Mouse (Mus musculus) cerebellum, adult 18-20 months (tissue): ENCODE data around the gene Zfp865.
"Not testable (repeated sequence)": the region's sequence is repeated elsewhere in the genome, so short reads cannot be mapped to it uniquely, and the experiment has no call there.

Source experiments
- DNase-seq, 2 experiments: peaks; one replicate each; pipeline ENCODE4 v3.0.0; 2021

Gene Zfp865

GRCm38 (mm10) chr7:5016057-5016456 is 4.1 kb upstream of the Zfp865 start:
- DNase-seq: no peak

- no peak for DNase-seq
Observed at GRCm38 (mm10) chr7:5016920-5017319, 3.3 kb upstream of the Zfp865 start.

- peak in 1 of 2 experiments; percentile 51 for DNase-seq
Observed at GRCm38 (mm10) chr7:5017352-5017751, 2.8 kb upstream of the Zfp865 start.

DNA sequence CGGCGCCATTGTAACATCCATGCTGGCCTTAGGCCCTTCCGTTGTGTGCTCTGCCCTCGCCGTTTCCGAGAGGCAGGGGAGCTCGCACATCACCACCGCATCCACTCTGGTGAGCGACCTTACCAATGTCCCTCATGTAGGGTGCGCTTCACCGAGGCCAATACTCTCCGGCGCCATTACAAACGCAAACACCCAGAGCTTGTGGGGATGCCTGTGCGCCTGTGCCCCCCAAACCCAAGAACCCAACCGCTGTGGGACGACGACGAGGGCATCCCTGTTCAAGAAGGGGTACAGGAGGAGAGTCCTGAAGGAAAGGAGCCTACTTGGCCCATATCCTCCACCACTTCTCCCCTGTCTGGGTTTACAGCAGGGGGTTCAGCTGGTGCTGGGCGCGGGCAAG is 2.2 kb upstream of the Zfp865 start:
- DNase-seq: no peak

DNA sequence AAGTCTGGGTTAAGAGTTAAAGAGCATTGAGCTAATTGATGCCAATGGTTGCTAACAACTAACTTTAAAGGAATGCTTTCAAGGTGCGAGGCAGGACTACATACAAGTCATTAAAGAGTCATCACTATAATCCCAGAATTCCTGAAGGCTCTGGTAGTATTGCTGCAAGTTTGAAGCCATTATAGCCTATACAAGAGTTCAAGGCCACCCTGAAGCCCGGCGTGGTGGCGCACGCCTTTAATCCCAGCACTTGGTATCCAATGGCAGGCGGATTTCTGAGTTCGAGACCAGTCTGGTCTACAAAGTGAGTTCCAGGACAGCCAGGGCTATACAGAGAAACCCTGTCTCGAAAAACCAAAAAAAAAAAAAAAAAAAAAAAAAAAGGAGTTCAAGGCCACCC is 600 bp upstream of the Zfp865 start:
- not testable (repeated sequence) for DNase-seq

DNA sequence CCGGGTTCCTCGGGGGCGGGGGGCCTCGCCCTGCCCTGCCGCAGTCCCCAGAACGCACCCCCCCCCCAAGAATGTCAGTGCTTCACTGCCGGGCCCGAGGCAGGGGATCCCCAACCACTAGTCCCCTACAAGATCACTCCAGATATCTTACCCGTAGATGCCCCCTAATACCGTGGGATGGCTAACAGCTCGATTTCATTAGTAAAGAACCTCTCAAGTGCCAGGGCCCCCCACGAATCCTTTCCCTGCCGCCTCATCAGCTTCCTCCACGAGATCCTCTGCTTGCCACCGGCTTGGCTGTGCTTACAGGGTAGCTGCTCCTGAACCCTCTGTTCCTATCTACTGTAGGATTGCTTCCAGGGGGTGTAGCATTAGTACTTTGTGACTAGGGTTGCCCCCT is 509 bp downstream of the Zfp865 start:
- peak in 1 of 2 experiments; percentile 47 for DNase-seq

DNA sequence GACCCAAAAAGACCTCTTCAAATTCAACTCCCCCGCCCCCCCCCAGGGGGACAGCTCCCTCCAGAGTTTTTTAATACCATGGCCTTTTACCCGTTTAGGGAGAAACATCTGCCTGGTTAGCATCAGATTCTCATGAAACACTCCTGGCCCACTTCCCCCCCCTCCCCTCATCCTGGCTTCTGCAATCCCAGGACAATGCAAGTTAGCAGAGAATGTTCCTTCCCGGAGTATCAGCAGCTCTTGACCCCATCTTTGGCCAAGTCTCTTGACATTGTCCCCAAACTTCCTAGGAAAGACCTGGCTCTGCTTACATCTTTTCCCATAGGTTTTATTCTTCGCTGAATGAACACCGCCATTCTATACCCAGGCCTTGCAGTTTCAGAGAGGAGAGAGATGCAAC is 1.0 kb downstream of the Zfp865 start:
- no peak for DNase-seq

GRCm38 (mm10) chr7:5029543-5029942 is 9.4 kb downstream of the Zfp865 start:
- no peak for DNase-seq

- no peak for DNase-seq
Observed at GRCm38 (mm10) chr7:5029946-5030345, 9.8 kb downstream of the Zfp865 start.

GRCm38 (mm10) chr7:5030554-5031275 is 10.5 kb downstream of the Zfp865 start:
- no peak for DNase-seq

DNA sequence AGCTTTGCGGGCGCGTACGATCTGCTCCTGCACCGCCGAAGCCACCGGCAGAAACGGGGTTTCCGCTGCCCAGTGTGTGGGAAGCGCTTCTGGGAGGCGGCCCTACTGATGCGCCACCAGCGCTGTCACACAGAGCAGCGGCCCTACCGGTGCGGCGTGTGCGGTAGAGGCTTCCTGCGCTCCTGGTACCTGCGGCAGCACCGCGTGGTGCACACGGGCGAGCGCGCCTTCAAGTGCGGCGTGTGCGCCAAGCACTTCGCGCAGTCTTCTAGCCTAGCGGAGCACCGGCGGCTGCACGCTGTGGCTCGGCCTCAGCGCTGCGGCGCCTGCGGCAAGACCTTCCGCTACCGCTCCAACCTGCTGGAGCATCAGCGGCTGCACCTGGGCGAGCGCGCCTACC is 11.3 kb downstream of the Zfp865 start:
- no peak for DNase-seq

DNA sequence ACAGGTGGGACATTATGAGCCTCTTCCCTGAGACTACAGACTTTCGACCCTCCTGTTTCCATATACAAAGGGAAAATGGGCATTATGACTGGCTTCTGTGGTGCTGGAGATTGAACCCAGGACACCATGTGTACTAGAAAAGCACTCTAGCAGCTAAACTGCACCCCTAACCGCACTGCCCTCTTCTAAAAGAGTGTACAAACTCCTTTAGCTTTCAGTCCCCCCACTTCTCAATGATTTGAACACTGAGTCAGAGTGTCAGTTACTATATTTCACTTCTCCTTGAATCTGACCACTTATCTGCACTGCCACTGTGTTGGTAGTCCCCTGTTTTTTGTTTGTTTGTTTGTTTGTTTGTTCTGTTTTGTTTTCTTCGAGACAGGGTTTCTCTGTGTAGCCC is 13.6 kb downstream of the Zfp865 start, which contains the start of gene 4632433K11Rik:
4632433K11Rik (plus strand) TSS at position 301 of the 400 bp plus-strand sequence.
- DNase-seq: no peak

- DNase-seq: no peak
Observed at GRCm38 (mm10) chr7:5035628-5036027, 15.5 kb downstream of the Zfp865 start.

DNA sequence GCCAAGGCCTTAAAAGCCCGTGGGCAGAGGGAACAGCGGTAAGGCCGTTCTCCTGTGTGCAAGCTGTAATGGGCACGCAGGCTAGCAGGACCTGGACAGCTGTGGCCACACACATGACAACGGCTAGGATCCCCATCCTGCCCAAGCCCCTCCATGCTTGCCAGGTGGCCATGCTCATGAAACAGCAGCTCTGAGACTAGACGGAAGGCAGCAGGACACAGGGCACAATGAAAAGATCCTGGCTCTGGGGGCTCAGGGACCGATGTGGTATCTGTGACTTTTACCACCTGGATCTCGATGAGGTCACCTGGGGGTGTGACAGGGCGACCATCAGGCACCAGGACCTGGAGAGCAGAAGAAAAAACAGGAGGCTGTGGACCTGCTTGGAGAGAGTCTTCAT is 16.0 kb downstream of the Zfp865 start:
- no peak for DNase-seq

GRCm38 (mm10) chr7:5037026-5037425 is 16.9 kb downstream of the Zfp865 start:
- DNase-seq: no peak

DNA sequence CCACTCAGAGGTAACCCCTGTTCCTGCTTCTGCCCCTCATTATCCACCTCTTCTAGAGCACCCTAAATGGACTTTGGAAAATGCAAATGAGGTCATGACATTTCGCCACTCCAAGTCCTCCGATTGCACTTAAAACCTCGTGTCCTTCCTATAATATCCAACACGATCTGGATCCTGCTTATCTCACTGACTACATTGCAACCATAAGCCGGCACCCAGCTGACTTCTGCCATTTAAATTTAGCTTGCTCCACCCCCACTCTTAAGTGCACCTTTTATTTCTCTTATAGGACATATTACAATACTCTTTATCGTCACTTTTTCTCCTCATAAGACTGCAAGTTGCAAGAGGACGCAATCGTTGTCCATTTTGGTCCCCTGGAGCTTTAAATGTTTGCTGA is 17.3 kb downstream of the Zfp865 start:
- no peak for DNase-seq

GRCm38 (mm10) chr7:5038109-5038732 is 18.0 kb downstream of the Zfp865 start, which contains the start of gene Zfp784:
Gene Zfp784 (minus strand): TSS chr7:5038446.
- DNase-seq: peak; percentile 94 to 95

DNA sequence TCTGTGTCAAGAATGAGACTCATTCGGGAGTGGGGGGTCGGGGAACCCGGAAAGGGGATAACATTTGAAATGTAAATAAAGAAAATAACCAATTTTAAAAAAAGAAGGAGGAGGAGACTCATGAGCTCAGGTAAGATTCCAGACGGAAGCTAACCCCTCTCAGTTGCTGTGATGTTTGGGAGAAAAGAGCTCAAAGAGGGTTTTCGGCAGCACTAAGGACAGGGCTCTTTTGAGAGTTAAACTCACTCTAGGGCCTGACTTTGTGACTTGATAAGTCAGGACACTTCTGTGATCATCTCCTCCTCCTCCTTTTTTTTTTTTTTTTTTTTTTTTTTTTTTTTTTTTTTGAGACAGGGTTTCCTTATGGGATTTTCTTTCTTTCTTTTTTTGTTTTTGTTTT is 18.8 kb downstream of the Zfp865 start:
- no peak for DNase-seq

- no peak for DNase-seq
Observed at GRCm38 (mm10) chr7:5044981-5045380, 24.8 kb downstream of the Zfp865 start.

- no peak for DNase-seq
Observed at GRCm38 (mm10) chr7:5046112-5046511, 25.9 kb downstream of the Zfp865 start.

DNA sequence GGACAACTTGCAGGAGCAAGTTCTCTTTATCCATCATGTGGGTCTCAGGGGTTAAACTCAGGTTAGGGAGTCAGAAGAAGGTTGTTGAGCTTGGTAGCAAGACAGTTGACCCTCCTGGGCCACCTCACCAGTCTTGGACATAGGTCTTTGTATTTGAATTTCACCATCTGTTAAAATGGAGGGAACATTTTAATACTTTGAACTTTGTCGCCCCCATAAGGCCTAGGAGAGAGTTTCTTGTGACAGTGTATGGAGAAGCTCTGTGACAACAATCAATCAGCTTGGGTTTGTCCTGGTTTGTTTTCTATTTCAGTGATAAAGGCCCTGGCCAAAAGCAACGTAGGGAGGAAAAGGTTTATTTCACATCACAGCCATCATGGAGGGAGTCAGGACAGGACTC is 27.1 kb downstream of the Zfp865 start:
- DNase-seq: peak in 1 of 2 experiments; percentile 50

- DNase-seq: peak; percentile 77 to 90
Observed at GRCm38 (mm10) chr7:5051193-5052192, 31.3 kb downstream of the Zfp865 start, which contains the start of gene Zfp580. Gene Zfp580 (plus strand): TSS chr7:5051538.

DNA sequence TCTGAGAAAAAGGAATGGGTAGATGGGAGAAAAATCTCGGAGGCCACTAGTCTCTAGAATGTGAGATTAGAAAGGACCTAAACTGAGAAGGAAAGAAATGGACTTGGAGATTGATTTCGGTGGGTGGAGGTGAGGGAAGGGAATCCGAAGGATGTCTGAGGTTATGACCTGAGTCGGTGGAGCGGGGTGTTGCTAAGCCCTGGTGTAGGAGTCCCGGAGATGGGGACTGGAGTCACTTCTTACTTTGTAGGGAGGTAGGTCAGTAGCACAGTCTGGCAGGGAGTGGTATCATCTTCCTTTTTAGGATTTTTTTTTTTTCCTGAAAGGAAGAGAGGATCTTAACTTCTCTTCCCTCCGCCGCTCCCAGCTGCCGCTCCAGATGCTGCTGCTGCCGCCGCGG is 32.3 kb downstream of the Zfp865 start:
- peak in 1 of 2 experiments; percentile 35 for DNase-seq
